Mouse (Mus musculus): Measurements from ENCODE around the gene Msx2. TPM values are rescaled to one million over a fixed set of nuclear protein-coding genes. Genes with fewer than 3 reads are reported as not detected.

Msx2 gene
- under 1 TPM; 0.43 to 0.46 TPM for total RNA-seq (2021)

GRCm38 (mm10) chr13:53472614-53473124 lies at the start of gene Msx2:
Gene Msx2, minus strand, starts transcription at chr13:53473074.
- intact Hi-C loops (cut with DNase I): no loop called here
- peak; percentile 14 to 33 for DNase-seq (ENCODE audit: low spot score in 2 of 2)

DNA sequence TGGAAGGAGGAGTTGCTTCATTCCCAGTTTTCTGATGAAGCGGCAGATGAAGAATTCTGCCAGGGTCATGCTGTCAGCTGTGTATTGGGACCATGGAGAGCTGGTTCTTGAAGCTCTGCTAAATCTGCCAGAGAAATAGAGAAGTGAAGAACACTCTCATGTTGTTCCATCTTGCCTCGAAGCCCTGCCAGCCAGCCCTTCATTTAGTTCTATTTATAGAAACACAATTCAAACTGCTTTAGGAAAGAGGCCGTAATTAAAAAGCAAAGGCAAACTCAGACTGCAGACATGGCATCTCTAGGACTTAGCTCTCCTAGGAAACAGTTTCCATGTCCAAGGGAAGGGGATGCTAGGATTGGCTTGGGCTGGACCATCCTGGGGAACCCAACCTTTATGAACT lies 48.6 kb upstream of the Msx2 start:
- intact Hi-C loops (cut with DNase I): no loop called here

DNA sequence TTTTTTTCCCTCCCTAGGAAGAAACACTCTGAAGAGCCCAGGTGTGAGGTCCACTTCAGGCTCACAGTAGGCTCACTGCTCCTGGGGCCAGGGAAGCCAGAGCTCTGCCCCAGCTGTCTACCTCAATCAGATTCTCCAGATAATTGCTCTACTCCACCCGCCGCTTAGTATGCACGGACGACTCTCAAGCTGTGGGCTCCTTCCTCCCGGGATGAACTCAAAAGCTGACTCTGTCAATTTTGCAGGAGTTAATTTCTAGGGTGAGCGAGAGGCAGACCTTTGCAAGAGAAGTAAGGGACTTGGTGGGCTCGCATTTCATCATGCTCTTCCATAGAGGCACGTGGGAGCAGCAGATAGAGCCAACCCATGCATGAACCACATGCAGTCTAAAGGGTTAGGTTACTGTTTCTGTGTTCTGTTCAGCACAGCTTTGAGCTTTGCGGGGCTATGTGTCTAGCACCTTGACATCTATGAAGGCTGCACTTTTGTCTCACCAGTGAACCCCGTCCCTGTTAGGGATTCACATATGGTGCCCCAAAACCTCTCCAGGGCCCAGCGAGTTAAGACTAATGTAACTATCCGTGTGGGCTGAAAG lies 47.6 kb upstream of the Msx2 start:
- no peak for DNase-seq (ENCODE audit: low spot score in 2 of 2)
- intact Hi-C loops (cut with DNase I): no loop called here

More for the DNA sequence above, 48.6 kb upstream of the Msx2 start:
- DNase-seq (ENCODE audit: low spot score in 2 of 2): peak; percentile 6 to 15

DNA sequence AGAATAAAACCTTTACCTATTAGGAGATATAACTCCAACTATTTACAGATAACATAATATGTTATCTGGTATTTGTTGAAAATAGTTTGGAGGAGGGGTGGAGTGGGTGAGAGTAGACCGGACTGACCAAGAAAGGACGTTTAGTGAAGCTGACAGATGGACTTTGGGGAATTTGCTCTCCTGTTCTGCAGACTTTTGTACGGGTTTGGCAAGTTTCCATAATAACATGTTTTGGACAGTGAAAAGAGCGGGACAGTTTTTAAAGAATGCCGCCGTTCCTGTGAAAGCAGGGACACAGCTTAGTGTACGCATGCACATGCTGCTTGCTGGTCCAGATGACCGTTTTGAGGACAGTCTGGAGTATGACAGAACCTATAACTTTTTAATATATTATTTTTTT lies 46.9 kb upstream of the Msx2 start:
- DNase-seq (ENCODE audit: low spot score in 2 of 2): no peak
- intact Hi-C loops (cut with DNase I): no loop called here

DNA sequence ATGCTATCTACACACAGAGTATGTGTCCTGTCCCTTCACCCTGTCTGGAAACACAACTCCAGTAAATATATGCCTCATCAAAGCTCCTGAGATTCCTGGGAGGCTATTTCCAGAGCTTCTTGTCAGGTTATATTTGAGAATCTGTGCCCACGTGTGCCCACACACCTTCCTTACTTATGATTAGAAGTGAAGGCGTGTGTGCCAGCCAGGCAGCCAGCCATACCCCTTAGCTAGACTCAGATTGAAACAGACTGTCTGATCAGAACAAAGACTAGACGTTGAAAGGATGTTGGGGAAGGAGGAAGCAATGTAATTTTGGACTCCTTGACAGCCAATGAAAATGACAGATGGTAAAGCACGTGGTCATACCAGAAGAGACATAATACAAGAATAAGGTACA lies 45.4 kb upstream of the Msx2 start:
- intact Hi-C loops (cut with DNase I): no loop called here

GRCm38 (mm10) chr13:53514574-53514973 lies 41.7 kb upstream of the Msx2 start:
- intact Hi-C loops (cut with DNase I): no loop called here
- DNase-seq (ENCODE audit: low spot score in 2 of 2): no peak

More for the DNA sequence above, 45.4 kb upstream of the Msx2 start:
- DNase-seq (ENCODE audit: low spot score in 2 of 2): peak; percentile 15 to 62

GRCm38 (mm10) chr13:53511366-53511765 lies 38.5 kb upstream of the Msx2 start:
- intact Hi-C loops (cut with DNase I): no loop called here
- no peak for DNase-seq (ENCODE audit: low spot score in 2 of 2)

- intact Hi-C loops (cut with DNase I): no loop called here
- DNase-seq (ENCODE audit: low spot score in 2 of 2): no peak
Observed at GRCm38 (mm10) chr13:53502406-53502805, 29.5 kb upstream of the Msx2 start.

DNA sequence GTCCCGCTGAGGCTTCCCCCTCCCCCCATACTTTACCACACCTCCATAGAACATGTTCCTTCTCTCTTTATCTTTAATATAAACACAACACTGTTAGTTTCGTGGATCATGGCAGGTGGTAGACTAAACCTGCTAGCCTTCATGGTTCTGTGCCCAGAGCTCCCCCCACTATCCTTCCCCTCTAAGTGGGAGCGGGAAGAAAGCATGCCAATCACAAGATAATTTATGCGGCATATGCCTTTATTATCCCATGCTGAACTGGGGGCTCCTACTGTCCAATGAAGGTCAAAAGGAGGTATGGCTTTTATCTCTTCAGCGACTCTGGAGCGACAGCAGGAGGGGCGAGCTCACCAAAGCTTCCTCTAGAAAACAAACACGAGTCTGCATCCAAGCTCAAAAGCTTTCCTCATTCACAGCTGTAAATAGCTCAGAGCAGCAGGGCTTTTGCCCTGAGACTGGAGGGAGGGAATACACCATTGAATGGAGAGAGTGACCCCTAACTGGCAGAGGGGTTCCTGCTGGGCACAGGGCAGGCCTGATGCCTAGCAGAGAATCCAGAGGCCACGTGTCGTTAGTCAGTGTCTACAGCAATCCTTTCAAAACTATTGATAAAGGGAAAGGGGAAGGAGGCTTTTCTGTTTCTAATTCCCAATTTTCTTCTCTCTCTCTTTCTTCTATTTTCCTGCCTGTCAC lies 28.8 kb upstream of the Msx2 start:
- no peak for DNase-seq (ENCODE audit: low spot score in 2 of 2)
- intact Hi-C loops (cut with DNase I): no loop called here

DNA sequence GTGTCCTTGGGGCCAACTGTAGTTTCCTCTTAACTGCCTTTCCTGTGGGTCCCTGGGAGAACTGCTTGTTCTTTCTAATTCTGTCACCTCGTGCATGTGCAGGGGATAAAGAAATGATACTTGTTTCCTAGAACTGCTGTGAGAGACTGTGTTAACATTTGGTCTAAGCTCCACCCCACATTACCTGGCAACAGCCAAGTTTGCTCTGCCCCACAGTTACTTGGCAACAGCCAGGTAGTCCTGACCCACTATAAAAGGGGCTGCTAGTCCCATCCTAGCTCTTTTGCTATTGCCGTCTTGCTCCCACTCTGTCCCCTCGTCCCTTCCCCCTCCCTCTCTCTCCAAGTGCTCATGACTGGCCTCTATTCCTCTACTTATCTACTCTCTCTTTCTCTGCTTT lies 28.2 kb upstream of the Msx2 start:
- DNase-seq (ENCODE audit: low spot score in 2 of 2): no peak
- intact Hi-C loops (cut with DNase I): no loop called here

- DNase-seq (ENCODE audit: low spot score in 2 of 2): no peak
Observed at GRCm38 (mm10) chr13:53486512-53486911, 13.6 kb upstream of the Msx2 start.

DNA sequence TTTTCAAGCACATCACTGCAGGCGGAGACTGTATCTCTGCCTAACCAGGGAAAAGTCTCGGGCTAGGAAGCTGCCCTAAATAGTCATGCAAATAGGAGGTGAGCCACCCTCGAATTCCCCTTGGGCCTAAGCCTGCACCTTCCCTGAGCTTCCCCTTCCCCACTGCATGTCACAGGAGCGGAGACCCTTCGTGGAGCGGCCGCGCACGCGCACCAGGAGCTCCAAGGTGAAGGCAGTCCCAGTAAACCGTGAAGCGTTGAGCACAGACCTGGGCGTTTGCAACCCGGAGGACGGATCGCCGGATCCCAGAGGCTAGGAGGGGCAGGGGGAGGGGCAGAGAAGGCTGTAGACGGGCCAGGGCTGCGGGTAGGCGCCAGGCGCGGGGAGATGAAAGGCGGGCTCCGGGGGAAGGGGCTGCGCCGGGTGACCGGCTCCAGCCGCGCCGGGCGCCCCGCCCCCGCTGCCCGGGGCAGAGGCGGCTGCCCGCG lies 2.9 kb upstream of the Msx2 start:
- DNase-seq (ENCODE audit: low spot score in 2 of 2): no peak
- intact Hi-C loops (cut with DNase I): no loop called here

More at GRCm38 (mm10) chr13:53486512-53486911, 13.6 kb upstream of the Msx2 start:
- intact Hi-C loops (cut with DNase I): no loop called here

- no peak for DNase-seq (ENCODE audit: low spot score in 2 of 2)
Observed at GRCm38 (mm10) chr13:53474491-53474890, 1.6 kb upstream of the Msx2 start.

GRCm38 (mm10) chr13:53473991-53474390 lies 1.1 kb upstream of the Msx2 start:
- DNase-seq (ENCODE audit: low spot score in 2 of 2): no peak
- intact Hi-C loops (cut with DNase I): no loop called here

More at GRCm38 (mm10) chr13:53474491-53474890, 1.6 kb upstream of the Msx2 start:
- intact Hi-C loops (cut with DNase I): no loop called here

GRCm38 (mm10) chr13:53473291-53473690 lies 417 bp upstream of the Msx2 start:
- intact Hi-C loops (cut with DNase I): no loop called here
- no peak for DNase-seq (ENCODE audit: low spot score in 2 of 2)

DNA sequence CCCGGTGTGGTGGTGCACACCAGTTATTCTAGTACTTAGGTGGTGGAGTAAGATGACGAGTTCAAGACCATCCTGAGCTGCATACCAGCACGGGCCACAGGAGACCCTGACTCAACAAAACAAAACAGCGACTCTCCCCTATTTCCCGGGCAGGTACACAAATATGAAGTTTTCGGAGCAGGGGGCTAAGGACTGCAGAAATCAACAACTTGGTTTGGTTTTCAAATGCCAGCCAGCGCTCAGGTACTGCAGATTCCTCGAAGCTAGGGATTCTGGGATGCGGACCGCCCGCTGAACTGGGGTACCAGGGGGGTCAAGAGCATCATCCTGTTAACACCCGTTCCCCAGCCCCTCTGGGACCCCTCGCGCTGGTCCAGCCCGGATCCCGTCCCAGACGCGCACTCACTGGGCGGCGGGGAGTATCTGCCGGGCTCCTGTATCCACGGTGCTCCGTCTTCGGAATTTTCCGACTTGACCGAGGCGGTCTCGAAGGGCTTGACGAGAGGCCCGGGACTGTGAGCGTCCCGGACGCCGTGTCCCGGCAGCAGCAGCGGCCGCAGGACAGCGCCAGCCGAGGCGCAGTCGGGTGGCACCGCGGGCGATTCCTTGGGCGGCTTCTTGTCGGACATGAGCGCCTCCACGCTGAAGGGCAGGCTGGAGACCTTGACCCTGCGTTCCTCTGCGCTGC lies 804 bp downstream of the Msx2 start:
- intact Hi-C loops (cut with DNase I): no loop called here
- DNase-seq (ENCODE audit: low spot score in 2 of 2): no peak

DNA sequence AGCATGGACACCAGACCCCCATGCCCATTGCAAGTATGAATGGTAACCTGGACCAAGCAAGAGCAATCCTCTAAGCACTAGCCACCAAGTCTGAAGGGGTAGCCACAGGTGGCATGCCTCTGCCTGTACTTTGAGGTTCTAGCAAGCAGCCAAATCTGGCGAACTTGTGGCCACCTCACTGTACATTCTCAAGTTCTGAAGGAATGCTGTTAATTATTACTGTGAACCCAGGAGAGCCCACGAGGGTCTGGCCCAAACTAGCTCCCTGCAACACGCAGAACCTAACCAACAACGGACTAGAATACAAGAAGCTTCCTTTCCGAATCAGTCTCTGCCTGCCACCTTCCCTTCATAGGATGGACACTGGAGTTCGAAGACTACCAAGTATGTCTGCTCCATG lies 1.5 kb downstream of the Msx2 start:
- intact Hi-C loops (cut with DNase I): no loop called here
- no peak for DNase-seq (ENCODE audit: low spot score in 2 of 2)

- DNase-seq (ENCODE audit: low spot score in 2 of 2): no peak
- intact Hi-C loops (cut with DNase I): no loop called here
Observed at GRCm38 (mm10) chr13:53470437-53471151, 2.3 kb downstream of the Msx2 start.

DNA sequence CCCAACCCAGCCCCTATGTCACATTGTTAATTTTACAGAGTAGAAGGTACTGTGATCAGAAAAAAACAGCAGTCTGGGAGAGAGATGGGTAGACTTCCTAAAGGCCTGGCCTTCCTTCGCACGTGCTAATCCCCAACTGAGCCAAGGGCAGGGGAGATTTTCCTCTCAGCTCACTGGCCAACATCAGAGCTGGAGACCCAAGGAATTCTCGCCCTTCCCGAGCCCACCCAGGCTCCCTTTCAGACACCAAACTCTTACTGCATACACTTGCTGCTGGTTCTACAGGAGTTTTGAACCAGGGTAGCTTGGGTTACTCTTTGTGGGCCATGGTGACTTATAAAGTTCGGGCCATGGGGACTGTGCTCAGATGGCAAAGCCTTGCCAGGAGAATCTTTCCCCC lies 3.1 kb downstream of the Msx2 start:
- DNase-seq (ENCODE audit: low spot score in 2 of 2): no peak
- intact Hi-C loops (cut with DNase I): loop anchor here (10.0 kb wide), 1 partner anchor 125 kb away; no protein-coding TSS in a partner anchor

GRCm38 (mm10) chr13:53468171-53468570 lies 4.7 kb downstream of the Msx2 start:
- intact Hi-C loops (cut with DNase I): loop anchor here (10.0 kb wide), 1 partner anchor 127 kb away; no protein-coding TSS in a partner anchor
- no peak for DNase-seq (ENCODE audit: low spot score in 2 of 2)

All from left cerebral cortex, postnatal 25 days (tissue).